Mouse (Mus musculus): ENCODE measurements at regions not wholly inside any gene's neighbourhood (a gene's known extent, or its start where the extent isn't known, plus 50 kb on each side); places are given as distances from the start of the nearest gene placed in this dataset.
A peak's percentile ranks its signal among the peaks of the same experiment; 100 is the strongest.

DNA sequence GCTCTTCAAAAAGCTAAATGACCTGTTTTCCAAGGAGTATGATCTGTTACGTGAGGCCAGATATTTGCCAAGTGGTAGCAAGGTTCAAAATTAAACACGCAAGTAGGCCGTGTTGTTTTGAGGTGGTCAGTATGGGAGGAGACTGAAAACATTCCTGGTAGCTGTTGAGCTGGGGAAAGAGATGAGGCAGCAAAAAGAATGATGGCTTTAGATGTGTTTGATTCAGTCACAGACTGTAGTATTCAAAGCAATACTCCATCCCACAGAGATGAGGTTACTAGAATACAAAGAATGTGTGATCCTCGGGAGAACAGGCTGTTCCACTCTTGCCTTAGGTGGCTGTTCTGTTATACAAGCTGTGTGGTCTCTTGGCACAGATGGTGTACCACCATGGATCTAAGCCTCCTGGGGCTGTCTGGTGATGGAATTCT is 742.7 kb upstream of the Zeb2 start:
- H3K4me2 ChIP-seq (ENCODE audit: low read length) = no peak overlapping the region
- H3K9me3 ChIP-seq (ENCODE audit: control insufficient read depth, low read length) = no peaks in the 10 kb centered on the region
- no peak overlapping the region for H3K4me3 ChIP-seq (ENCODE audit: low read depth, low read length)
- ATAC-seq (replicated peaks; ENCODE audit: low FRiP score, low TSS enrichment, low read depth) (no peak), DNase-seq (ENCODE audit: low spot score) (no peak)
- H3K27me3 ChIP-seq (replicated peaks; ENCODE audit: control insufficient read depth, insufficient read depth, low read length) = no peaks in the 10 kb centered on the region
- 82% methylated on average over 4 of the region's 4 CpGs for WGBS
- H3K36me3 ChIP-seq (ENCODE audit: control insufficient read depth, insufficient read depth, low read length) = no peaks in the 10 kb centered on the region
- no peak overlapping the region for H3K27ac ChIP-seq (ENCODE audit: low read depth)
- H3K9ac ChIP-seq (ENCODE audit: low read length) = no peak overlapping the region
- H3K4me1 ChIP-seq (replicated peaks; ENCODE audit: control insufficient read depth, insufficient read depth, low read length) = no peaks in the 10 kb centered on the region

- no peaks in the 10 kb centered on the region for H3K36me3 ChIP-seq (ENCODE audit: control insufficient read depth, insufficient read depth, low read length)
- no peaks in the 10 kb centered on the region for H3K9me3 ChIP-seq (ENCODE audit: control insufficient read depth, low read length)
- no peak overlapping the region for H3K27ac ChIP-seq (ENCODE audit: low read depth)
- H3K4me3 ChIP-seq (ENCODE audit: low read depth, low read length) = no peak overlapping the region
- H3K4me2 ChIP-seq (ENCODE audit: low read length) = no peak overlapping the region
- ATAC-seq (replicated peaks; ENCODE audit: low FRiP score, low TSS enrichment, low read depth) (no peak), DNase-seq (ENCODE audit: low spot score) (no peak)
- no peaks in the 10 kb centered on the region for H3K4me1 ChIP-seq (replicated peaks; ENCODE audit: control insufficient read depth, insufficient read depth, low read length)
- H3K9ac ChIP-seq (ENCODE audit: low read length) = no peak overlapping the region
- 88% methylated on average over 6 of the region's 6 CpGs for WGBS
- no peaks in the 10 kb centered on the region for H3K27me3 ChIP-seq (replicated peaks; ENCODE audit: control insufficient read depth, insufficient read depth, low read length)
Observed at GRCm38 (mm10) chr2:45859445-45859844, 742.2 kb upstream of the Zeb2 start.

GRCm38 (mm10) chr2:45850018-45850605 is 732.9 kb upstream of the Zeb2 start:
- Histone ChIP-seq H3K4me1 (replicated peaks; ENCODE audit: control insufficient read depth, insufficient read depth, low read length) (no peaks in the 10 kb centered on the region), H3K9ac (ENCODE audit: low read length) (no peak overlapping the region), H3K36me3 (ENCODE audit: control insufficient read depth, insufficient read depth, low read length) (no peaks in the 10 kb centered on the region), H3K4me3 (ENCODE audit: low read depth, low read length) (no peak overlapping the region), H3K9me3 (ENCODE audit: control insufficient read depth, low read length) (no peaks in the 10 kb centered on the region), H3K27ac (ENCODE audit: low read depth) (no peak overlapping the region), H3K27me3 (replicated peaks; ENCODE audit: control insufficient read depth, insufficient read depth, low read length) (no peaks in the 10 kb centered on the region), H3K4me2 (ENCODE audit: low read length) (no peak overlapping the region)
- WGBS = 94% methylated on average over 6 of the region's 6 CpGs
- no peak for DNase-seq (ENCODE audit: low spot score)
- ATAC-seq (replicated peaks; ENCODE audit: low FRiP score, low TSS enrichment, low read depth) = no peak

GRCm38 (mm10) chr2:45840389-45840788 is 723.2 kb upstream of the Zeb2 start:
- ATAC-seq (replicated peaks; ENCODE audit: low FRiP score, low TSS enrichment, low read depth) (no peak), DNase-seq (ENCODE audit: low spot score) (no peak)
- Histone ChIP-seq H3K9me3 (ENCODE audit: control insufficient read depth, low read length) (no peaks in the 10 kb centered on the region), H3K9ac (ENCODE audit: low read length) (no peak overlapping the region), H3K4me1 (replicated peaks; ENCODE audit: control insufficient read depth, insufficient read depth, low read length) (no peaks in the 10 kb centered on the region), H3K36me3 (ENCODE audit: control insufficient read depth, insufficient read depth, low read length) (no peaks in the 10 kb centered on the region), H3K27ac (ENCODE audit: low read depth) (no peak overlapping the region), H3K4me3 (ENCODE audit: low read depth, low read length) (no peak overlapping the region), H3K27me3 (replicated peaks; ENCODE audit: control insufficient read depth, insufficient read depth, low read length) (no peaks in the 10 kb centered on the region), H3K4me2 (ENCODE audit: low read length) (no peak overlapping the region)

- ATAC-seq (replicated peaks; ENCODE audit: low FRiP score, low TSS enrichment, low read depth) = no peak
- DNase-seq (ENCODE audit: low spot score) = no peak
- H3K36me3 ChIP-seq (ENCODE audit: control insufficient read depth, insufficient read depth, low read length) = no peaks in the 10 kb centered on the region
- H3K4me2 ChIP-seq (ENCODE audit: low read length) = no peak overlapping the region
- no peak overlapping the region for H3K9ac ChIP-seq (ENCODE audit: low read length)
- H3K9me3 ChIP-seq (ENCODE audit: control insufficient read depth, low read length) = no peaks in the 10 kb centered on the region
- no peaks in the 10 kb centered on the region for H3K27me3 ChIP-seq (replicated peaks; ENCODE audit: control insufficient read depth, insufficient read depth, low read length)
- no peak overlapping the region for H3K4me3 ChIP-seq (ENCODE audit: low read depth, low read length)
- 71% methylated on average over 6 of the region's 6 CpGs for WGBS
- no peaks in the 10 kb centered on the region for H3K4me1 ChIP-seq (replicated peaks; ENCODE audit: control insufficient read depth, insufficient read depth, low read length)
- H3K27ac ChIP-seq (ENCODE audit: low read depth) = no peak overlapping the region
Observed at GRCm38 (mm10) chr2:45836546-45837221, 719.5 kb upstream of the Zeb2 start.

DNA sequence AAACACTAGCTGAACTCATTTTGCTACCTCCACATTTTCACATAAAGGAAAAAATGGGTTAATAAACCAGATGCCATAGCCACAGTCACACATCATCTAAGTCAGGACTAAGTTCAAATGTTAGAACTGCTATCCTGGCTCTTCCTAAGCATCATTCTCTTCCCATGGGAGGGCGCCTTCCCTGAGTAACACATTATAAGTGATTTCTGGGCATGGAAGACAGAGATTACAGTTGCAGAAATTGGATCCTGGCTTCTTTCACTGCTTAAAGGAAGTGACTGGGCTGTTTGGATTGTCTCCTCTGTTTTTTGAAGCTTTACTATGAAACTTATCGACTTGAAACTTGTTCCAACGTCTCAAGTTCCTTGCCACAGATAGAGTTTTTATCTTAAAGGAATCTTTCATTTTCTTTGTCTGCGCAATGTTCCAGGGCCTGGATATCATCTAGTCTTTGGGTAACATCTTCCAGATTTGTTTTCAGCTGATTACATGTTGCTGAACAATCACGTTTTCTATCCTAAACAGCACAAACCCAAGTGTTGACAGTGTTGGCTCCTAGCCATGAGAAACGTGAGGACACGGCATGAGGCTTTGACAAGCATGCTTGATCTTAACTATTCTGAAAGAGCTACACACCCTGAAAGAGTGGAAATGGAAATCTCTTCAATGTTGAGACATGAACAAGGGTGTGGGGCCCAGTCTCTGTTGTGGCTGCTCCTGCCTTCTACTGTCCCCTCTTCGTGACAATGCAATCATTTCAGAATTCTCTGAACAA is 700.9 kb upstream of the Zeb2 start:
- H3K4me3 ChIP-seq (ENCODE audit: low read depth, low read length) = no peak overlapping the region
- no peak overlapping the region for H3K27ac ChIP-seq (ENCODE audit: low read depth)
- ATAC-seq (replicated peaks; ENCODE audit: low FRiP score, low TSS enrichment, low read depth) (no peak), DNase-seq (ENCODE audit: low spot score) (peak; percentile 52)
- 57% methylated on average over 8 of the region's 8 CpGs for WGBS
- no peak overlapping the region for H3K9ac ChIP-seq (ENCODE audit: low read length)
- H3K4me2 ChIP-seq (ENCODE audit: low read length) = no peak overlapping the region
- H3K27me3 ChIP-seq (replicated peaks; ENCODE audit: control insufficient read depth, insufficient read depth, low read length) = no peaks in the 10 kb centered on the region
- no peaks in the 10 kb centered on the region for H3K9me3 ChIP-seq (ENCODE audit: control insufficient read depth, low read length)
- H3K4me1 ChIP-seq (replicated peaks; ENCODE audit: control insufficient read depth, insufficient read depth, low read length) = no peaks in the 10 kb centered on the region
- H3K36me3 ChIP-seq (ENCODE audit: control insufficient read depth, insufficient read depth, low read length) = no peaks in the 10 kb centered on the region

DNA sequence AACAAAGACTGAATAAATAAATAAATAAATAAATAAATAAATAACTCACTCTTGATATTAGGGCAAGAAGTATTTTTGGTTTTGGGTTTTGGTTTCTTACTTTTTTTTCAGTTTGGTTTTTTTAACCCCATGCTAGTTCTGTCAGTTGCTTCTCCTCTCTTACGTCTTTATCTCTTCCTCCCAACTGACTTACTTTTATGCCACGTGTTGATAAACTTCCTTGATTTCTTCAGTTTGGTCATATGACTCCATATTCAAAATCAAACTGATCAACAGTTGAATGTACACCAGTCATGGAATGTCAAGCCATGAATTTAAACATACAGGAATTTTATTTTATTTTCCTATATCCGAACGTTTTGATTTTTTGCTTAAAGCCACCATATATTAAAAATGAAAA is 697.5 kb upstream of the Zeb2 start:
- Histone ChIP-seq H3K36me3 (ENCODE audit: control insufficient read depth, insufficient read depth, low read length) (no peaks in the 10 kb centered on the region), H3K4me2 (ENCODE audit: low read length) (no peak overlapping the region), H3K9ac (ENCODE audit: low read length) (no peak overlapping the region), H3K27me3 (replicated peaks; ENCODE audit: control insufficient read depth, insufficient read depth, low read length) (no peaks in the 10 kb centered on the region), H3K27ac (ENCODE audit: low read depth) (no peak overlapping the region), H3K4me3 (ENCODE audit: low read depth, low read length) (no peak overlapping the region), H3K4me1 (replicated peaks; ENCODE audit: control insufficient read depth, insufficient read depth, low read length) (no peaks in the 10 kb centered on the region), H3K9me3 (ENCODE audit: control insufficient read depth, low read length) (no peaks in the 10 kb centered on the region)
- no peak for DNase-seq (ENCODE audit: low spot score)
- 92% methylated on average over 4 of the region's 4 CpGs for WGBS
- no peak for ATAC-seq (replicated peaks; ENCODE audit: low FRiP score, low TSS enrichment, low read depth)

DNA sequence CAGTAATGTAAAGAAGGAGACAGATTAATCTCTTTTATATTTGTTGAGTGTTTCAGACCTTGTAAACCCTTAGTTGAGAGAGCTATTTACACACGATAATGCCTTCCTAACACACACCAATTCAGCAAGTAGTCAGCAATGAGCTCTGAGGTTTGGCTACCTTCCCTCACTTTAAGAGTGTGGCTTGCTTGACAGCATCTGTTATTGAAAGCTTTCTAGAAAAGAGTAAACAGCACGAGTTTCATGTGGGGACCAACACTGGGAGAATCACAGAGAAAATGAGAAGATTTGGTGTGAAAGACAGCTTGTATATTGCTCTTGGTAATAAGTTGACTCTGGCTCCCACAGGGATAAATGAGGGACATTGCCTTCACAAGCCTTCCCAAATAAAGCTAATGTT is 688.1 kb upstream of the Zeb2 start:
- no peaks in the 10 kb centered on the region for H3K9me3 ChIP-seq (ENCODE audit: control insufficient read depth, low read length)
- no peak for DNase-seq (ENCODE audit: low spot score)

More for the DNA sequence above, 688.1 kb upstream of the Zeb2 start:
- 56% methylated on average over 2 of the region's 2 CpGs for WGBS
- H3K4me3 ChIP-seq (ENCODE audit: low read depth, low read length) = no peak overlapping the region
- H3K36me3 ChIP-seq (ENCODE audit: control insufficient read depth, insufficient read depth, low read length) = no peaks in the 10 kb centered on the region
- no peaks in the 10 kb centered on the region for H3K4me1 ChIP-seq (replicated peaks; ENCODE audit: control insufficient read depth, insufficient read depth, low read length)
- no peak overlapping the region for H3K4me2 ChIP-seq (ENCODE audit: low read length)
- H3K27ac ChIP-seq (ENCODE audit: low read depth) = no peak overlapping the region
- H3K27me3 ChIP-seq (replicated peaks; ENCODE audit: control insufficient read depth, insufficient read depth, low read length) = no peaks in the 10 kb centered on the region
- ATAC-seq (replicated peaks; ENCODE audit: low FRiP score, low TSS enrichment, low read depth) = no peak
- no peak overlapping the region for H3K9ac ChIP-seq (ENCODE audit: low read length)

Measured in intestine, embryonic 14.5 days (tissue).